Mouse (Mus musculus) ES-E14 (cell line): ENCODE measurements around the gene Msantd2.

ENCODE experiments used
- CHD2 ChIP-seq: IDR thresholded peaks from 2 replicates; pipeline ENCODE4 v1.6.1; 2014; ENCODE audit warnings: mild to moderate bottlenecking, low read depth, low read length, inconsistent platforms
- HCFC1 ChIP-seq: IDR thresholded peaks from 2 replicates; pipeline ENCODE4 v1.6.1; 2012; ENCODE audit warnings: low read length, inconsistent platforms, borderline replicate concordance; ENCODE audit not compliant: insufficient read depth
- MAFK ChIP-seq: IDR thresholded peaks from 2 replicates; pipeline ENCODE4 v1.6.1; 2014; ENCODE audit warnings: mild to moderate bottlenecking, low read depth, low read length, inconsistent platforms; ENCODE audit not compliant: insufficient read depth
- ZNF384 ChIP-seq: IDR thresholded peaks from 2 replicates; pipeline ENCODE4 v1.6.1; 2012; ENCODE audit warnings: low read depth, low read length, inconsistent platforms

DNA sequence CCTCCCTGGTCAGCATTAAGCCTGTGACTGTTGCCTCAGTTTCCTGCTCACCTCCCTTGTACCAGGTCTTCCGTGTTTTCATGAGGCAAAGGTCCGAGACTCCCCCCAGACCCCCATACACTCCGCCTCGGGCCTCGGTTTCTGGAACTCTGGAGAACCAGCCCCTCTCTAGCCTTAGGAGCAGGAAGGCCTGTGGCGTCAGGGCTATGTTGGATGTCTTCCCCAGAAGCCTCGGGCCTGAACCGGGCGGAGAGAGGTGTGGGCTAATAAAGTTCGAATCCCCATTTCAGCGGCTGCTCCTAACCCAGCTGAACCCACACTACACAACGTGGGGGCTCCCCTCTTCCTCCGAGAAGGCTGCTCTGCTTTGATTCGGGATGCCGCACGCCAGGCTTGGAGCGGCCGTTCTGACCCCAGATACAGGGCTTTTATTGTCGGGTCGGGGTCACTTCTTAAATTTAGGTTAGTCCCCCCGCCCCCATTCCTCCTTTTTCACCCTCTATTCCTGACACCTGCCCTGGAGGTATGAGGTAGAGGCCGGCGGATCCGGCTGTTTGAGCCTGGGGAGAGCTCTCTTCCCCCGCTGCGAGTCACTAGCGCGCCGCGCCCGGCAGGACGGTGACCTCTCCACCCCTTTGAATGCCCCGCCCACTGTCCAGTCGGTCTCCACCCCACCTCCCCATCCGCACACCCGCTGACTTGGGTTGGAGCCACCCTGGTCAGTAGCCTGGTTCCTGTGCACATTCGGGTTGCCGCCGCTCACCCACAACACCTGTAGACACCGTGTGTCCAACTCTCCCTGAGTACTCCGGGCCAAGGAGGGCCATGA, 38.5 kb downstream of the Msantd2 start, which contains the start of gene Esam:
- TF ChIP-seq HCFC1: no peak
- no peak for TF ChIP-seq ZNF384
- no peak for TF ChIP-seq MAFK
- no peak for TF ChIP-seq CHD2
